Mouse (Mus musculus) cerebral cortex, adult 2 months (tissue): ENCODE results near the gene Nfs1.

Source experiments
- WGBS: fragments of 180-500 bp; shearing (Covaris S2); methylation state at CpG from one replicate; pipeline ENCODE4 v1.1.7; 2018; 5-methylcytosine and 5-hydroxymethylcytosine counted together

Gene Nfs1

GRCm38 (mm10) chr2:156143953-156144724 lies at the start of gene Nfs1, which contains the start of gene Romo1:
Gene Nfs1 (minus strand): TSS chr2:156144186.
Gene Romo1 (plus strand): TSS chr2:156144039.
- WGBS = under 1% methylated on average over 70 of the region's 70 CpGs

- WGBS = 87% methylated on average over 3 of the region's 3 CpGs
Observed at GRCm38 (mm10) chr2:156193066-156193862, 49.3 kb upstream of the Nfs1 start.

DNA sequence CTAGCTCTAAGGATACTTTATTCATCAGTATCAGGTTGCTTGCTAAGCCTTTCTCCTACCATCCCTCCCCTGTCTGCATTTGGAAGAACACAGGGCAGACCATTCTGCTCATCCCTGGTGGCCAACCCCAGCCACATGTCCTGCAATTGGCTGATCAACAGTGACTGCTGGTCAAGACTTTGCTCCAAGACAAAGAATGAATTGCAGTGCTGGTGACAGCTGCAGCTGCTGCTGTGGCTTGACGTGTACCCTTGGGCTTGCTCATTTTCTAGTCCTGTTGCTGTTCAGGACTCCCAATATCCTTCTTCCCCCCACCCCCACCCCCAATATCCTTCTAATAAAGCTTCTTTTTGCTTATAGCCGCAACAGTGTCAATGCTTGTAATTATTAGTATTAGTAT lies 48.1 kb upstream of the Nfs1 start:
- WGBS = 82% methylated on average over 2 of the region's 2 CpGs

- 95% methylated on average over 2 of the region's 2 CpGs for WGBS
Observed at GRCm38 (mm10) chr2:156191540-156191939, 47.6 kb upstream of the Nfs1 start.

DNA sequence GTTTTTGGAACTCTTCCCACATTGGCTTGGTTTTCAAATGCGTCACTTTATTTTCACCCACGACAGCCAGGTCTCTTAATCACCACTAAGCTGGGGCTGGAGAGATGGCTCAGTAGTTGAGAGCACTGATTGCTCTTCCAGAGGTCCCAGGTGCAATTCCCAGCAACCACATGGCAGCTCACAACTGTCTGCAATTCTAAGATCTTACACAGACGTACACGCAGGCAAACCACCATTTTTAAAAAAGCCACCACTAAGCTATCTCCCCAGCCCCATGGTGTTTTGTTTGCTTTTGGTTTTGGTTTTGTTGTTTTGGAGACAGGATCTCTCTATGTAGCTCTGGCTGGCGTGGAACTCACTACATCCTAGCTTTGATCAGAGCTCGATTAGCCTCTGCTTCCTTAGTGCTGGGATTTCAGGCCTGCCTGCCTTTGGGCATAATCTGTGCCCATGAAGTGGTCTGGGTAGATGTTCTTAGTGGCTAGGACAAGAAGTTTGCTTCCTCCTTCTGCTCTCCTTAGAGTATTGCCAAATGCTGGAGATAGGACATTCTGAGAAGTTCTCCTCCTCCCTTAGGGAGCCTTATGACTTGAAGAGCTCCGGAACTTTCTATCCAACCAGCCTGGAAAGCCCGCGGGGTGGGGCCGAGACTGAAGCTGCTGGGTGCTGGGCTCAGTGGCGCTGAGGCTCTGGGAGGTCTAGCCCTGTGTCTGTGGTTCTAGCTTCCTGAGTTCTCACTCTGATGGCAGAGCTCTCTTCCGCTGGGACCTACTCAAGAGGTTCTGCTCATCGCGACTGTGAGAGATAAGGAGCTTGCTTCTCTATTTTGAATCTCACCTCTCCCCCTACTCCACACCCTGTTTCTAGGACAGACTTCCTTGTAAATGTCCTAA lies 46.3 kb upstream of the Nfs1 start:
- 77% methylated on average over 14 of the region's 14 CpGs for WGBS

GRCm38 (mm10) chr2:156189241-156189640 lies 45.3 kb upstream of the Nfs1 start:
- WGBS = 74% methylated on average over 7 of the region's 7 CpGs

- WGBS = 79% methylated on average over 2 of the region's 2 CpGs
Observed at GRCm38 (mm10) chr2:156181592-156181991, 37.6 kb upstream of the Nfs1 start.

GRCm38 (mm10) chr2:156180824-156181590 lies 37.0 kb upstream of the Nfs1 start:
- whole genome bisulfite sequencing = 6% methylated on average over 8 of the region's 8 CpGs

- under 1% methylated on average over 47 of the region's 47 CpGs for WGBS
Observed at GRCm38 (mm10) chr2:156180094-156180821, 36.3 kb upstream of the Nfs1 start, which contains the start of gene Rbm39. Gene Rbm39 (minus strand): TSS chr2:156180238.

- WGBS = under 1% methylated on average over 41 of the region's 41 CpGs
Observed at GRCm38 (mm10) chr2:156179796-156180093, 35.8 kb upstream of the Nfs1 start.

- WGBS = under 1% methylated on average over 47 of the region's 47 CpGs
Observed at GRCm38 (mm10) chr2:156179046-156179795, 35.2 kb upstream of the Nfs1 start.

DNA sequence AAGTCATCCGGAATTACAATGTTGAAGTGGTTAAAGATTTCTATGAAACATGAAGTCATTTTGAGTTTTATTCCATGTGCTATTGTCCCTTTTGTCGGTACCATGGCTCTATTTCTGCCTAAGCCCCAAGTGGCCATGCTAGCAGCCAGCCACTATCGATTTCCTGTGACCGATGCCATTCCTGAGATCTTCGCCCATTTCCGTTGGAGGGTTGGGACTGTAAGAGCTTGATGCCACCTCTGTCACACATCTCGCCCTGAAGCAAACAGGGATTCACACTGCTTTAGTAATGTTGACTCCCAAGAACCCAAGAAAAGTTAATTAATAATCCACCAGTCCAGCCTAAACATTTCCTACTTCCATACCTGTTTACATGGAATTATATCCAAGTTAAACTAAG lies 33.7 kb upstream of the Nfs1 start:
- 14% methylated on average over 7 of the region's 7 CpGs for WGBS

- WGBS = 26% methylated on average over 6 of the region's 6 CpGs
Observed at GRCm38 (mm10) chr2:156177079-156177478, 33.1 kb upstream of the Nfs1 start.

GRCm38 (mm10) chr2:156166557-156166956 lies 22.6 kb upstream of the Nfs1 start:
- WGBS = 83% methylated on average over 5 of the region's 5 CpGs

DNA sequence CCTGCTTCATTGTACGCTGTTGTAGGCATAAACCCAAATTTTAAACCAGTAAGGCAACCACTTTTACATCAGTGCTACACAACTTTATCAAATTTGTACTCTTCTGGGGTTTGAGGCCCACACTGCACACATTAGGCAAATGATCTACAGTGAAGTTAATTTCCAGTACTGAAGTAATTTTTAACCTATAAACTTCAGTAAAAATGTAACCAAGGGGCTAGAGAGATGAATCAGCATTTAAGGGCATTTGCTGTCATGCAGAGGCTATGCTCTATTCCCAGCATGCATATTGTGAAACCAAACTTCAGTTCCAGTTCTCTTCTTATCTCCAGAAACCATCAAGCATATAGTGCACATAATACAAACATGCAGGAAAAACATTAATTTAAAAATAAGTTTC lies 21.5 kb upstream of the Nfs1 start:
- 90% methylated on average over 1 of the region's 1 CpGs for WGBS

DNA sequence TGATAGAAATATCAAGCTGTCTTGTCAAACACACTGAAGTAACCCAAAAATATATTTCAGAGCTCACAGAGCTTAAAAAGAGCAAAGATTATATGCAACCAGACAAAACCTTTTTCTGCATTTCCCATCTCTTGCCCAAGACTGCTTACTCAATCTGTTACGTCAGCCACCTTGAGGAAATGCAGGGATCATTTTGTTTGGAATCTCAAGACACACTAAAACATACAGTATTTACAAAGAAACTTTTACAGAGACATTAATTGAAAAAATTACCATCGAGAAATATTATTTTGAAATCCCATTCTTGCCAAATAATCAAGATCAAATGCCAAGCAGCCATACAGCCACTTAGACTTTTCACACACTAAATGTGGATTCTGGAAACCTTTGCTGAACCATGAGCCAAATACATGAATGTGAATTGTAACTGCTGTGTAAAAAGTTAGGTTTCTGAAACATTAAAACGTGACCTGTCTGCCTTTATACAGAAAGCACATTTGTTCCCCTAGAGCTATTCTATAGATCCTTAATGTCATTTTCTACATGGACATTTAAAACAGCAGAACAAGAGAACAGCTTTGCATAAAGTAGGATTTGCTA lies 3.4 kb upstream of the Nfs1 start:
- WGBS = 62% methylated on average over 3 of the region's 3 CpGs

GRCm38 (mm10) chr2:156146272-156146989 lies 2.4 kb upstream of the Nfs1 start:
- WGBS = 42% methylated on average over 5 of the region's 5 CpGs

- WGBS = 35% methylated on average over 11 of the region's 11 CpGs
Observed at GRCm38 (mm10) chr2:156145486-156146130, 1.6 kb upstream of the Nfs1 start.
